In genomic region chr11:95932168-95932567, GRCm38 (mm10) we compare ENCODE assay signal across 22 mouse cellular contexts. TPM values are rescaled to one million over a fixed set of nuclear protein-coding genes. Genes with fewer than 3 reads are reported as not detected.
"Had no signal": no experiment of that assay in that cellular context is flagged by ENCODE, and none has a peak within 500 bp of the region (broad histone marks: within the 10 kb centered on the region; RNA-seq: fewer than 3 reads in every experiment).

No protein-coding gene starts in this region.

RNA-seq across cellular contexts. Expression of gene B4galnt2, which starts 17.5 kb away (rescaled TPM):
- total RNA-seq: heart, postnatal 10 days; heart, postnatal 14 days; heart, postnatal 25 days; heart, postnatal 36 days; heart, postnatal 4 days; hindbrain, postnatal 0 days; layer of hippocampus, adult 18-20 months; layer of hippocampus, adult 2 months; layer of hippocampus, adult 8-10 months; layer of hippocampus, postnatal 10 days; layer of hippocampus, postnatal 14 days; layer of hippocampus, postnatal 25 days; layer of hippocampus, postnatal 36 days; left cerebral cortex, adult 18-20 months; left cerebral cortex, adult 2 months; left cerebral cortex, adult 8-10 months had no signal
- polyA plus RNA-seq: hindbrain, embryonic 11.5 days; hindbrain, embryonic 12.5 days; hindbrain, embryonic 13.5 days; hindbrain, embryonic 14.5 days; hindbrain, embryonic 15.5 days; hindbrain, embryonic 16.5 days; hindbrain, postnatal 0 days had no signal
